Comparison of ENCODE assay signal across 12 mouse cellular contexts in the genomic region with DNA sequence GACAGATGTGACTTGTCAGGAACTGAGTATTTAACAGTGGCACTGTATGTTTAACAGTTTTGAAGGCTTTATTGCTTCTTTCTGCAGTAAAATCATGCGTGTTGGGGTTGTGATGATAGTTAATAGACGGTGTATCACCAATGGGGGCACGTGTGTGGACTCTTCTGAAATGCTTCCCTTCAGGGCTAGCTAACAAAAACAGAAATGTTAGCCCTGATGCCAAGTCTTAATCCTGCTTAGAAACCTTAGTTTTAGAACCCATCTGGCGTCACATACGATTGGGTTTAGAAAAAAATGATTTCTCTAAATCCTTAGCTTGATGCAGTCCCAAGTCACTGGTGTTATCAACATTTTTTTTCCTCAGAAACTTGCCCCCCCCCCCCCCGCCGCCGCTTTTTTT.
DNase-seq lines count a peak whose midpoint lies in the region; ATAC-seq and TF ChIP-seq lines count a peak whose summit lies in the region.
"Had no signal": no experiment of that assay in that cellular context is flagged by ENCODE, and none has a peak within 500 bp of the region (broad histone marks: within the 10 kb centered on the region; RNA-seq: fewer than 3 reads in every experiment).

No protein-coding gene starts in this region.

- 0 out of 2 replicates have a peak overlapping the region, but pooled peaks have one; percentile 8 for H3K4me2 ChIP-seq in lung, postnatal 0 days (replicated peaks; ENCODE audit: low read depth, low read length)
- peak overlapping the region; percentile 60 for H3K4me2 ChIP-seq in hindbrain, embryonic 16.5 days (ENCODE audit: low read length)
- H3K4me2 ChIP-seq: limb, embryonic 15.5 days had no signal

- no peaks in the 10 kb centered on the region for H3K9me3 ChIP-seq in lung, postnatal 0 days (ENCODE audit: low read length)
- no peaks in the 10 kb centered on the region for H3K9me3 ChIP-seq in hindbrain, embryonic 16.5 days (ENCODE audit: control insufficient read depth, low read length)
- H3K9me3 ChIP-seq: limb, embryonic 15.5 days had no signal

- no peak overlapping the region for H3K9ac ChIP-seq in lung, postnatal 0 days (replicated peaks; ENCODE audit: low read depth)
- peak overlapping the region; percentile 67 for H3K9ac ChIP-seq in hindbrain, embryonic 16.5 days (ENCODE audit: low read depth, low read length)
- H3K9ac ChIP-seq: limb, embryonic 15.5 days had no signal

- DNase-seq in cerebellum, adult 9-10 months, result peak; percentile 73
- no peak for DNase-seq in cerebellum, postnatal 4 days (ENCODE audit: low spot score in 2 of 2)
- DNase-seq in lung, postnatal 0 days (ENCODE audit: low spot score), result no peak
- no peak for DNase-seq in lung, postnatal 25 days (ENCODE audit: low spot score)
- no peak for DNase-seq in thymus, postnatal 36 days
- no peak for DNase-seq in spleen, postnatal 14 days (ENCODE audit: low spot score in 2 of 2)
- DNase-seq: adrenal gland, postnatal 36 days; spleen, adult 18-20 months had no signal

- TF ChIP-seq EP300 in lung, postnatal 0 days (IDR thresholded peaks at IDR 0.05), result no peak

- TF ChIP-seq POLR2A in olfactory bulb, adult 2 months (IDR thresholded peaks at IDR 0.05; ENCODE audit: insufficient read depth, low read depth, low read length), result no peak

- H3K4me1 ChIP-seq in lung, postnatal 0 days (ENCODE audit: insufficient read depth, low read depth, low read length), result peaks cover 15% of the 10 kb centered on the region
- H3K4me1 ChIP-seq in hindbrain, embryonic 16.5 days (ENCODE audit: control insufficient read depth, insufficient read depth, low read depth, low read length), result peaks cover 46% of the 10 kb centered on the region
- peaks cover 22% of the 10 kb centered on the region for H3K4me1 ChIP-seq in olfactory bulb, adult 2 months (ENCODE audit: control insufficient read depth, insufficient read depth, low read length)

- H3K27ac ChIP-seq in lung, postnatal 0 days (ENCODE audit: low read length), result no peak overlapping the region
- H3K27ac ChIP-seq in hindbrain, embryonic 16.5 days (ENCODE audit: low read depth, low read length), result peak overlapping the region; percentile 78
- peak overlapping the region; percentile 66; the same call in 1 of the 2 replicates for H3K27ac ChIP-seq in olfactory bulb, adult 2 months (ENCODE audit: insufficient read depth, low read depth, low read length)
- H3K27ac ChIP-seq: limb, embryonic 15.5 days; macrophage had no signal

- H3K4me3 ChIP-seq in lung, postnatal 0 days (ENCODE audit: low read depth, low read length), result no peak overlapping the region
- H3K4me3 ChIP-seq in hindbrain, embryonic 16.5 days (ENCODE audit: low read length), result peak overlapping the region; percentile 61
- H3K4me3 ChIP-seq in olfactory bulb, adult 2 months (ENCODE audit: insufficient read depth, low read depth, low read length), result peak overlapping the region; percentile 48
- H3K4me3 ChIP-seq: limb, embryonic 15.5 days had no signal

- no peaks in the 10 kb centered on the region for H3K27me3 ChIP-seq in lung, postnatal 0 days (replicated peaks; ENCODE audit: insufficient read depth, low read length)
- H3K27me3 ChIP-seq in hindbrain, embryonic 16.5 days (replicated peaks; ENCODE audit: control insufficient read depth, insufficient read depth, low read length), result no peaks in the 10 kb centered on the region

- ATAC-seq in lung, postnatal 0 days, result no peak
- ATAC-seq in hindbrain, embryonic 16.5 days, result no peak

- WGBS in lung, postnatal 0 days, result 46% methylated on average over 5 of the region's 8 CpGs
- WGBS in hindbrain, embryonic 16.5 days, result 24% methylated on average over 6 of the region's 8 CpGs
- 23% methylated on average over 8 of the region's 8 CpGs for WGBS in olfactory bulb, adult 2 months

- H3K36me3 ChIP-seq in lung, postnatal 0 days (ENCODE audit: insufficient read depth, low read length), result no peaks in the 10 kb centered on the region
- H3K36me3 ChIP-seq in hindbrain, embryonic 16.5 days (ENCODE audit: control insufficient read depth, insufficient read depth, low read length), result no peaks in the 10 kb centered on the region
- H3K36me3 ChIP-seq: limb, embryonic 15.5 days had no signal

- no peak for TF ChIP-seq CTCF in lung, postnatal 0 days (IDR thresholded peaks at IDR 0.05)
- TF ChIP-seq CTCF in olfactory bulb, adult 2 months (IDR thresholded peaks at IDR 0.05; ENCODE audit: insufficient read depth, low read depth, low read length), result no peak
